Mouse (Mus musculus): ENCODE measurements around the gene Per2.

- TF ChIP-seq POLR2A (IDR thresholded peaks at IDR 0.05; ENCODE audit: low read depth, low read length): no peak
- no peak for TF ChIP-seq CTCF (IDR thresholded peaks at IDR 0.05; ENCODE audit: borderline replicate concordance, insufficient read depth, low read length)
These were observed 43.8 kb downstream of the Per2 start for GRCm38 (mm10) chr1:91415311-91415710.

All from embryonic fibroblast, embryonic 13.5 days (primary cell).